Mouse (Mus musculus): ENCODE results near the gene Cpe. TPM values are rescaled to one million over a fixed set of nuclear protein-coding genes. Genes with fewer than 3 reads are reported as not detected.

Gene Cpe
- total and polyA plus RNA-seq, 3 experiments, result not detected

DNA sequence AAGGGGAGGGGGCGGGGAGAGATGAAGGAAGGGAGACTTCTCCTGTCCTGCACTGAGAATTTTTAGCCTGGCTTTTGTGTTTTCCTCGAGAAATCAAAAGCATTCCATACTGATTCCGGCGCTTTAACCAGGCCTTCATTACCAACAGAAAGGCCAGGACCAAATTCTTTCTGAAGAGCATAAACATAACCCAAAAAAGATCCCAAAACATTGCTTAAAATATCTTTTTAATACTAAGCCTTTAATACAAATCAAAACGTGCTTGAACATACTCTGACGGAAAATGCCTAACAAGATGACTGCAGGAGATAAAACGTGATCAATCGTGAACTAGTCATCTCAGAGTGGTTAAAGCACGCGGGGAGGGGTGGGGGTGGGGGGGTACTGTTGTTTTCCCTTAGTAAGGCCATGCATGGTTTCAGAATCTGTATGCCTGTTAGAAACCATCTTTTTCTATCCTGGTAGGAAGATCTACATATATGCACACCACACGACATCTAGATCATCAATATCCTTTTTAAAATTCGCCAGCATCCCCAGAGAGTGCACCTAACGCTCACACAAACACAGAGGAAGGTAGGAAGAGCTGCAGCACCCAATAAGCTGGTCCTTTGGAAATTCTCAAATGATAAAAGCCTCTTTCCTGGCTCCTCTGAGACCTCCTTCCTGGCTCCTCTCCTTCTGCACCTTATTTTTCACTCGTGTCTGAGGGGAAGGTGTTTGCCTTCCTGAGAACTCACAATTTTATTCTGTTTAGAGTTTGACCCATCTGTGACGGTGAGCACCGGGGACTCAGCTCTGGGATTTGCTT lies 1.1 kb downstream of the Cpe start:
- Histone ChIP-seq H3K27me3 (ENCODE audit: control insufficient read depth in 1 of 2, insufficient read depth in 2 of 2, low read length in 2 of 2) (no peaks in the 10 kb centered on the region; a peak in 1 of 4 replicates), H3K36me3 (ENCODE audit: control insufficient read depth in 1 of 2, insufficient read depth in 2 of 2, low read length in 2 of 2) (no peaks in the 10 kb centered on the region), H3K79me2 (ENCODE audit: control insufficient read depth, insufficient read depth, low read length, poor library complexity) (no peaks in the 10 kb centered on the region), H3K27ac (ENCODE audit: control insufficient read depth, low read depth, low read length) (no peak overlapping the region), H3K4me1 (ENCODE audit: control insufficient read depth in 1 of 2, insufficient read depth in 2 of 2, low read length in 2 of 2) (no peaks in the 10 kb centered on the region), H3K9me3 (replicated peaks; ENCODE audit: insufficient read depth, low read length) (no peaks in the 10 kb centered on the region), H3K9ac (ENCODE audit: control insufficient read depth, low read depth, low read length, poor library complexity, severe bottlenecking) (no peak overlapping the region), H3K4me3 (ENCODE audit: control insufficient read depth in 1 of 2, insufficient read depth in 1 of 2, low read depth in 2 of 2, low read length in 2 of 2) (no peak overlapping the region)
- no peak for DNase-seq (ENCODE audit: low read depth, low spot score)
- TF ChIP-seq TCF12 (IDR thresholded peaks at IDR 0.05; ENCODE audit: low read depth, low read length), result no peak
- no peak for TF ChIP-seq USF2 (IDR thresholded peaks at IDR 0.05; ENCODE audit: borderline replicate concordance in 1 of 2, insufficient read depth in 1 of 2, low read depth in 1 of 2, low read length in 2 of 2)
- TF ChIP-seq EP300 (IDR thresholded peaks at IDR 0.05; ENCODE audit: low read depth in 1 of 2, low read length in 2 of 2), result no peak

DNA sequence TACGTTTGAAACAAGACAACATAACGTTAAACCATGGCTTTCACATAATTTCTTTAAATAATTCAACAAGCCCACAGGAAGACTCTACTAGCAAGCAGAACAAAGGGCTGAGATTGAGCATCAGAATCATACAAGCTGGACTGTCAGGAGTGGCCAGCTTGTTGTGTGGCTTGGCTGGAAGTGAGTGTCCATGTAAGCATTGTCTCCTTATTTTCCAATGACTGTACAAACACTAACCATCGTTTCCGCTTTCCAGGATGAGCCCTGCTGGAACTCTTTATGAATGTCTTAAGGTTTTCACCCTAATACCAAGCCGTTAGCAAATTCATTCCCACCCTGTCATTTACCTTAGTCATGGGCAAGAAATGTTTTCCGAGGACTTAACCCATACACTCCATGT lies 2.0 kb downstream of the Cpe start:
- H3K79me2 ChIP-seq (ENCODE audit: control insufficient read depth, insufficient read depth, low read length, poor library complexity), result no peaks in the 10 kb centered on the region
- no peaks in the 10 kb centered on the region for H3K36me3 ChIP-seq (ENCODE audit: control insufficient read depth in 1 of 2, insufficient read depth in 2 of 2, low read length in 2 of 2)
- TF ChIP-seq MYB (IDR thresholded peaks at IDR 0.05; ENCODE audit: low read depth, low read length) (no peak), POLR2AphosphoS2 (IDR thresholded peaks at IDR 0.05; ENCODE audit: low read length) (no peak), MAFK (IDR thresholded peaks at IDR 0.05; ENCODE audit: borderline replicate concordance, low read depth, low read length) (no peak), RAD21 (IDR thresholded peaks at IDR 0.05; ENCODE audit: low read depth, low read length) (no peak), TCF12 (IDR thresholded peaks at IDR 0.05; ENCODE audit: low read depth, low read length) (no peak), CTCF (IDR thresholded peaks at IDR 0.05 in 2 of 3, conservative IDR thresholded peaks at IDR 0.05 in 1 of 3; ENCODE audit: control insufficient read depth in 1 of 3, insufficient read depth in 1 of 3, low read depth in 2 of 3, low read length in 3 of 3, poor library complexity in 1 of 3, severe bottlenecking in 1 of 3) (no peak), EP300 (IDR thresholded peaks at IDR 0.05; ENCODE audit: low read depth in 1 of 2, low read length in 2 of 2) (no peak), GABPA (IDR thresholded peaks at IDR 0.05; ENCODE audit: low read depth, low read length) (no peak), ZKSCAN1 (IDR thresholded peaks at IDR 0.05; ENCODE audit: low read depth, low read length) (no peak)
- DNase-seq (ENCODE audit: low read depth, low spot score), result no peak
- H3K4me3 ChIP-seq (ENCODE audit: control insufficient read depth in 1 of 2, insufficient read depth in 1 of 2, low read depth in 2 of 2, low read length in 2 of 2), result no peak overlapping the region
- no peaks in the 10 kb centered on the region for H3K4me1 ChIP-seq (ENCODE audit: control insufficient read depth in 1 of 2, insufficient read depth in 2 of 2, low read length in 2 of 2)
- H3K27me3 ChIP-seq (ENCODE audit: control insufficient read depth in 1 of 2, insufficient read depth in 2 of 2, low read length in 2 of 2), result no peaks in the 10 kb centered on the region; a peak in 1 of 4 replicates
- H3K9ac ChIP-seq (ENCODE audit: control insufficient read depth, low read depth, low read length, poor library complexity, severe bottlenecking), result no peak overlapping the region
- no peak overlapping the region for H3K27ac ChIP-seq (ENCODE audit: control insufficient read depth, low read depth, low read length)
- H3K9me3 ChIP-seq (replicated peaks; ENCODE audit: insufficient read depth, low read length), result no peaks in the 10 kb centered on the region

DNA sequence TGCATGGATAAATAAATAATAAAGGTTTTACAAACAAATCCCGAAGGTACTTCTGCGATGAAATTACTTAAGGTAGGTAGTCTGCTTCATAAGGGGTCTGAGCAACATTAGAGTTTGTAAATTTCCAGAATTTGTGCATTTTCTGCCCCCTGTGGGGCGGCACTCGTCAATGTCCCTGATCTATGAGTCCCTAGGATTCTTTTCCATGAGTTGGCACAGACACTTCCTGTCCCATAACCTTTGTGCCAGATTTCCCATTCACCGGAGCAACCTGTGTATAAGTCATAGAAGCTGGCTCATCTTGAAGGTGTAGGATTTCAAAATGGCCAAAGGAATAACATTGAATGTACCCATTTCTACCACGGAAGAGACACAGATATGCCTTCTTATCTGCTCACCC lies 2.5 kb downstream of the Cpe start:
- Histone ChIP-seq H3K79me2 (ENCODE audit: control insufficient read depth, insufficient read depth, low read length, poor library complexity) (no peaks in the 10 kb centered on the region), H3K9ac (ENCODE audit: control insufficient read depth, low read depth, low read length, poor library complexity, severe bottlenecking) (no peak overlapping the region), H3K36me3 (ENCODE audit: control insufficient read depth in 1 of 2, insufficient read depth in 2 of 2, low read length in 2 of 2) (no peaks in the 10 kb centered on the region), H3K4me3 (ENCODE audit: control insufficient read depth in 1 of 2, insufficient read depth in 1 of 2, low read depth in 2 of 2, low read length in 2 of 2) (no peak overlapping the region), H3K9me3 (replicated peaks; ENCODE audit: insufficient read depth, low read length) (no peaks in the 10 kb centered on the region), H3K4me1 (ENCODE audit: control insufficient read depth in 1 of 2, insufficient read depth in 2 of 2, low read length in 2 of 2) (no peaks in the 10 kb centered on the region), H3K27me3 (ENCODE audit: control insufficient read depth in 1 of 2, insufficient read depth in 2 of 2, low read length in 2 of 2) (no peaks in the 10 kb centered on the region; a peak in 1 of 4 replicates), H3K27ac (ENCODE audit: control insufficient read depth, low read depth, low read length) (no peak overlapping the region)
- no peak for DNase-seq (ENCODE audit: low read depth, low spot score)
- TF ChIP-seq ZMIZ1 (IDR thresholded peaks at IDR 0.05; ENCODE audit: low read depth, low read length), result no peak
- TF ChIP-seq NELFE (IDR thresholded peaks at IDR 0.05; ENCODE audit: low read depth, low read length), result no peak
- TF ChIP-seq EP300 (IDR thresholded peaks at IDR 0.05; ENCODE audit: low read depth in 1 of 2, low read length in 2 of 2), result no peak
- TF ChIP-seq BHLHE40 (IDR thresholded peaks at IDR 0.05; ENCODE audit: borderline replicate concordance, low read depth, low read length), result no peak
- TF ChIP-seq MAFK (IDR thresholded peaks at IDR 0.05; ENCODE audit: borderline replicate concordance, low read depth, low read length), result no peak
- no peak for TF ChIP-seq KAT2A (conservative IDR thresholded peaks at IDR 0.05; ENCODE audit: low read depth, low read length)
- TF ChIP-seq POLR2AphosphoS2 (IDR thresholded peaks at IDR 0.05; ENCODE audit: low read length), result no peak
- TF ChIP-seq RAD21 (IDR thresholded peaks at IDR 0.05; ENCODE audit: low read depth, low read length), result no peak
- no peak for TF ChIP-seq MAX (IDR thresholded peaks at IDR 0.05; ENCODE audit: low read length)
- no peak for TF ChIP-seq TCF12 (IDR thresholded peaks at IDR 0.05; ENCODE audit: low read depth, low read length)
- TF ChIP-seq ZC3H11A (IDR thresholded peaks at IDR 0.05; ENCODE audit: low read depth, low read length), result no peak
- no peak for TF ChIP-seq TBP (IDR thresholded peaks at IDR 0.05; ENCODE audit: low read depth, low read length)
- no peak for TF ChIP-seq TAL1 (IDR thresholded peaks at IDR 0.05; ENCODE audit: low read length)
- TF ChIP-seq POLR2AphosphoS5 (IDR thresholded peaks at IDR 0.05; ENCODE audit: borderline replicate concordance, low read depth, low read length), result no peak
- TF ChIP-seq USF2 (IDR thresholded peaks at IDR 0.05; ENCODE audit: borderline replicate concordance in 1 of 2, insufficient read depth in 1 of 2, low read depth in 1 of 2, low read length in 2 of 2), result no peak
- TF ChIP-seq USF1 (IDR thresholded peaks at IDR 0.05; ENCODE audit: low read depth, low read length), result no peak
- TF ChIP-seq SMC3 (IDR thresholded peaks at IDR 0.05; ENCODE audit: low read depth, low read length), result no peak

All from MEL (cell line).